Mouse (Mus musculus) heart, adult 9 months (tissue): ENCODE results near the gene Olfr881.

ENCODE experiments used
- DNase-seq, 2 experiments: peaks; one replicate each; pipeline ENCODE4 v3.0.0; 2022; ENCODE audit warnings: low spot score in 2 of 2

Gene Olfr881

DNA sequence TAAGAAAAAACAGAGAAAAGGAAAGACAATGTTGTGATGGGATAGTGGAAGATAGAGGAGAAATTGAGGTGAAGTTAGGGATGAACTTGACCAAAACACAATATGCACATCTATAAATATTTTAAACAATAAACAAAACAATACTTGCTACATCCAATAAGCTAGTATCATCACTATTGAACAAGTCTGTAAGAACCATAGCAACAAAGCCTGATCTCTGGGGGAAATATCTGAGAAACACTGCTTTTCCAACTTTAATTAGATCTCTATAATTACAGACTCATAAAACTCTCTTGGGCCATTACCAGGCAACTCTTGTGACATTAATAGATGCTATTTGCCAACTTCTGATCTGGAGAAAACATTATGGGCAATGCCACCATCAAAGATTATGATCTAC lies at the start of gene Olfr881:
Gene Olfr881 (plus strand): TSS at position 301 of the 400 bp plus-strand sequence.
- no peak for DNase-seq

- no peak for DNase-seq
These were observed 7.1 kb downstream of the Olfr881 start for GRCm38 (mm10) chr9:37998581-37999204.

GRCm38 (mm10) chr9:38000021-38000420 lies 8.4 kb downstream of the Olfr881 start:
- DNase-seq, result no peak

DNA sequence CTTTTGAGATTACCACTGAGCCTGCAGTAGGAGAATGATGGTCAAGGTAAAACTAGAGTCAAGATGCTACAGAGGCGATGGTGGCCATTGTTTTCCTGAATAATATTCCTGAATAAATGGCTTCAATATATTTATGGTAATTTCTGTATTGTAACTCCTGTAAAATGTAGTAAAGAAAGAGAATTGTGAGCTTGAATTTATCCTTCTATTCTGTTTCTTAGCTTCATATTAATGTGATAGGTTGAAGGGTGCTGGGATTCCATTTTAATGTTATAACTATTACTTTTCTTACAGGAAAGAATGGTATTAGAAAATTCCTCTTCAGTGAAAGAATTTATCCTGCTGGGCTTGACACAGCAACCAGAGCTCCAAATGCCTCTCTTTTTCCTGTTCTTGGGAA lies 33.9 kb downstream of the Olfr881 start, which contains the start of gene Olfr883:
Gene Olfr883 (plus strand): TSS at position 301 of the 400 bp plus-strand sequence.
- no peak for DNase-seq
